Mouse (Mus musculus) kidney, adult 8-10 months (tissue): ENCODE data around the gene 2210016F16Rik.
"Not testable (repeated sequence)": the region's sequence is repeated elsewhere in the genome, so short reads cannot be mapped to it uniquely, and the experiment has no call there.

ENCODE experiments used
- DNase-seq, 2 experiments: peaks; one replicate each; pipeline ENCODE4 v3.0.0; 2022

The 2210016F16Rik gene

DNA sequence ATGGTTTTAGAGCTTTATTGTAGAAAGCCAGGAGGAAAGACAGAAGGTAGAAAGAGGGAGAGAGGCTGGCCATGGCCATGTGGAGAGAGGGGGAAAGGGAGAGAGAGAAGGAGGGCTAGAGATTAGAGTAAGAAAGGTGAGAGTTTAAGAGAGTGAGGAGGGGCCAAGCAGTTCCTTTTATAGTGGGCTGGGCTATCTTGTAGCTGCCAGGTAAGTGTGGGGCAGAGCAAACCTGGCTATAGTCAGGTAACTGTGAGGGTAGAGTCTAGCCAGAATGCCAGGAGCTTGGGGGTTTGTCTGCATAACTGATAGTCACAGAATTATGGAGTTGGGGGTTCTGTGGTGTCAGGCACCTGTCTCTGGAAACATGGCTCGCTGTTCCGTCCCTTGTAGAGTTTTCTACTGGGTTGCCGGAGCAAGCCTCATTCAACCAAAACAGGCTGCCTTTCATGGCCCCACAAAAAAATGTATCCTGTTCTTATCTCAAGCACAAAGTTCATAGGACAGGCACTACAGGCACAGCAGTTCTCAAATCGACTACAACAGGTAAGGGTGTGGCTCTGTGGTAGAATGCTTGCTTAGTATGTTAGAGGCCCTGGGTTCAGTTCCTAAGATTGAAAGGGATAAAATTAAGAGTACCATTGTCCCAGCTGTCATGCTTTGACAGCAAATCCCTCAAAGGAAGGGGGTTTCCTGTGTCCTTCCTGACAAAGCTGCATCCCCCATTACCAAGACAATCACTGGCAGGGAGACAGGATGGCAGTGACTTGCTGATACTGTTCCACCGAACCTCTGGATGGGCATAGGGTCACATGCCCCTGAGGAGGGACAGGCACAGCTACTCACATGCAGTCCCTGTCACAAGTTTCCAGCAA, 12.5 kb downstream of the 2210016F16Rik start:
- DNase-seq: no peak

GRCm38 (mm10) chr13:58368835-58369234, 16.2 kb downstream of the 2210016F16Rik start:
- no peak for DNase-seq

- no peak for DNase-seq
Measured at GRCm38 (mm10) chr13:58367641-58368040, 17.4 kb downstream of the 2210016F16Rik start.

DNA sequence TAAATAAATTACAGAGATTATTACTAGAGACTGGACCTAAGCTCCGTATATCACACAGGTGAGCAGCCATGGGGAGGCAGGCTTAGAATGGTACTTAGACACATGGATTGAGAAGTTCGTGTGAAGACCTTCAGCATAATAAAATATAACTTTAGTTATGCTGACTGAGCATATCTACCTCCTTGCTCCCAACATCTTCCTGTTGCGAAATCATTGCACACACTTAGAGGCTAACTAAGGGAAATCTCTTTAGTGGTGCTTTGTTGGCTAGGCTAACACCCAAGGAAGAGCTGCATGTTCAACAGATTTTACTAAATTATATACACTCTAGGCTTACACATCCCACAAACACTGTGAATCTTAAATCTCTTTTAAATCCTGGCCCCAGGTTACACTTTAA, 18.7 kb downstream of the 2210016F16Rik start:
- DNase-seq: no peak

DNA sequence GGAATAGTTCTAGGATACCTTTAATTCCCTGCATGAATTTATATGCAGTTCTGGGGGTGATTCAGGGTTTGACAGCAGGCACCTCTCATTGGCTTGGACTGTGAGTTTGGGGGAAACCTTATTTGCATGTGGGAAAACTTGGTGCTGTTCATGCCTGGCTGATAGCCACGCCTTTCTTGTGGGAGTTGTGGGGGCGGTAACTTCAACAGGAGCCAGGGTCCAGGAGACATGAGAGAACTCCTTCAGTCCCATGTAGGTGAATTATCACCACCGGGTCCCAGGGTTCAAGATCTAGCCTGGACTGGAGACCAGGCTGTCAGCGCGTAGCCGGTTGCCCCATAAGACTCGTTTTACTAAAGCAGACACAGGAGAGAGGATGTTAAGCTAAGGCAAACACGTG, 19.8 kb downstream of the 2210016F16Rik start:
- not testable (repeated sequence) for DNase-seq

GRCm38 (mm10) chr13:58364353-58365175, 20.5 kb downstream of the 2210016F16Rik start:
- peak; percentile 43 to 64 for DNase-seq

GRCm38 (mm10) chr13:58359304-58359653, 25.7 kb downstream of the 2210016F16Rik start:
- no peak for DNase-seq

- DNase-seq: peak; percentile 86 to 87
Measured at GRCm38 (mm10) chr13:58358629-58359303, 26.3 kb downstream of the 2210016F16Rik start, which contains the start of gene Kif27. TSS of gene Kif27 (minus strand) at chr13:58359122.

DNA sequence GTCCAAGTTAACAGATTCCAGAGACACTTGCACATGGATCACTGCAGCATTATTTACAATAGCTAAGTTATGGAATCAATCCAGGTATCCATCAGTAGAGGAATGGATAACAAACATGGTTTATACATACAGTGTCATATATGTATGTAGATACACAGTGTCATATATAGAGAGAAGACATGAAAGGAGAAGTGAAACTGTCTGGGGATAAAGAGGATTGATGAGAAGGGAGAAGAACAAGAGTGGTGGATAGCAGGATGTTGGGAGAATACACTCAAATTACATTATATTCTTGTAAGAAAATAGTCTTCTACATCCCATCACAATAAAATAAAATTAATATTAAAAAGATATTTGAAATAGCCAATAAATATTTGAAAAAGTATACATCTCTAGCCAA, 32.0 kb downstream of the 2210016F16Rik start:
- DNase-seq: no peak

DNA sequence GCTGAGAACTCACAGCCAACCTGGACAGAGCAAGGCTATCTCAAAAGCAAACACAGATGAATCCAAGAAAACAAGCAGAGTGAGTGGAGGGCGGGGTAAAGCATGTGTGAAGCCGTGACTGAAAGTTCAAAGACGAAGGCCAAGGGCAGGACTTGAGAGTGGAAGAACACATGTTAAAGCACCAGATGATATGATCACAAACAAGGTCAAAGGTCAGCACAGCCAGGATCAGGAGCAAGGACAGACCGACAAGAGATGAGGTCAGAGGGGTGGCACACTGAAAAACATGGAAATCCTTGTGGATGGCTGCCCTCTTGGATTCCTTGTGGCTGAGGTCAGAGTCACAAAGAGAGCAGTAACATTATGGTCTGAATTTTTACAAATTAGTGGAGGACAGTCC, 34.4 kb downstream of the 2210016F16Rik start:
- DNase-seq: no peak

DNA sequence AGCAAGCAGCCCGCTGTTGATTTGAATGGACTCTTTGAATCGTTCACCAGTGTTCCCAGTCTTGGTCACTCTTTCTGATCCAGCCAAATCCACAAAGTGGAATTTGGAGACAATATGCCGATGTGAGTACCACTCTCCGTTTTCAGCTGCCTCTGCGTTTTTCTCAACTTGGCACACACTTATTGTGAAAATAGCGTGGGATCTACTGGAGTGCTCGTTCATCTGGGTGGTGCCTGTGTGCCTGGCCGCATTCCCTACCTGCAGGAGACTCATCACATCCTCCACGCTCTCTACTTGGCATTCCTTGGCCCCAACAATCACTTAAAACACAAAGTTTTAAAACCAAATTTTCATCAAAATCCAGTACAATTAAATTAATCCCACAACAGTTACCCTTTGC, 40.5 kb downstream of the 2210016F16Rik start:
- DNase-seq: no peak

DNA sequence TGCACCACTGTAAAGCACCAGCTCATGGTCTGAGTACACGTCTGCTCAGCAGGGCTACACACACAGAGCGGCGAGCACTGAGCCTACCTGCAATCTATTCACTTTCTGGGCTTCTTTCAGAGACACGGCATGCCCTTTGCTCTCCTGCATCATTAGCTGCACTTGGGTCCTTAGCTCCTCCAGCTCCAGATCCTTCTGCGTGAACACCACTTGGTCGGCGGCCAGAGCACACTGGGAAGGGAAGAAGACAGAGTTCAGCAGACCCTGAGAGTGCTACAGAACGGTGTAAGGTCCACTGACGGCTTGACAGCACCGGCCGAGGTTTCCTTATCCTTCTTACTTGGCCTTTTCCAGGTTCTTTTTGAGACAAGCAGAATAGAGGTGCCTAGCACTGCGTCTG, 47.6 kb downstream of the 2210016F16Rik start:
- peak; percentile 74 to 79 for DNase-seq

DNA sequence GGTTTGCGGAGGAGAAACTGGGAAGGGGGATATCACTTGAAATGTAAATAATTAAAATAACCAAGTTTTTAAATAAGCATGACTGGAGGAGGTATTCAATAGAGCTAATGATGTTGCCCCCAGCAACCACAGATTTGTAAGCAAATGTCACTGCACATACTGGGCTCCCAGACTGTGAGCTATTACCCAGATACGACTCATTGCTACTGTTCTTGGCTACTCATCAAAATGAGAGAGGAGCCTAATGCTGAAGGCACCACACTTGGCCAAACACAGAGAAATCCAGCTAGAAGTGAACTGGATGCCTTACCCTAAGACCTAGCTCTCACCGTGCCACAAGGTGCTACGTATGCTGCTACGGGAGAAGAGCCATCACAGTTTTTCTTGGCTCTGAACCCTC, 50.9 kb downstream of the 2210016F16Rik start:
- no peak for DNase-seq
